Mouse (Mus musculus): ENCODE results near the gene Zbtb16. TPM values are rescaled to one million over a fixed set of nuclear protein-coding genes. Genes with fewer than 3 reads are reported as not detected.

Zbtb16 gene
- polyA plus RNA-seq, 1 experiment, result 1.2 TPM

DNA sequence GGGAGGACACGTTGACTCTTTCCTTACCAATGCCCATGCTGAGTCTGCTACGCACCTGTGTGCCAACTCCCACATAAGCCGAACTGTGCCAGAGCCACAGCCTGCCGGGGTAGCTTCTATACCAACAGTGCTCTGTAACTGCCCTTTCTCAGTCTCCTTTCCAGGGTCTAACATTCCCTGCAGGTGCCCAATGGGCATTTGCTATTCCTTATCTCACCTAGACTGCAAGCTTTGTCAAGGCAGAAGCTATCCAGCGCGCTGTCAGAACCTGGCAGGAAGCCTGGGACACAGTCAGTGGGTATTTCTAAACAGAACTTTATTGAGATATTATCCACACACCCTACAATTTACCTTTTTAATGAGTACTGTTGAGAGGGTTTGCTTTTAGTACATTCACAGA is 82.1 kb downstream of the Zbtb16 start:
- DNase-seq (ENCODE audit: low read depth, low spot score), result no peak
- 40% methylated on average over 6 of the region's 6 CpGs for WGBS

DNA sequence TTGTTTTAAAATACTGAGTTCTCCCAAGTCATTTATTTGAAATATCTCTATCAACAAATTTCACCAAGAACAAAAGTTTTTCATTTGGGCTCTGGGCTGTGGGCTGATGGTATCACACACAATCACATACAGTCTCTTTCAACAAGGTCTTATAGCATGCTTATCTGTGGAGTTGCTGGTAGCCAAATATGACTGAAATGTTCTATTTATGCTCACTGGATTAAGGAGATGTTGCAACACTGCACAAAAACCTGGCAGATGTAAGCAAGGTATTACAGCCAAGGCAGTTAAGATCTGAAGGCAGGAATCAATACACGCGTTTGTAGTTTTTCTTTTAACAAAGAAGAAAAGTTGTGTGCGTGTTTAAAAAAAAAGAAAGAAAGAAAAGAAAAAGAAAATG is 84.1 kb downstream of the Zbtb16 start:
- WGBS, result 68% methylated on average over 3 of the region's 3 CpGs
- no peak for DNase-seq (ENCODE audit: low read depth, low spot score)

DNA sequence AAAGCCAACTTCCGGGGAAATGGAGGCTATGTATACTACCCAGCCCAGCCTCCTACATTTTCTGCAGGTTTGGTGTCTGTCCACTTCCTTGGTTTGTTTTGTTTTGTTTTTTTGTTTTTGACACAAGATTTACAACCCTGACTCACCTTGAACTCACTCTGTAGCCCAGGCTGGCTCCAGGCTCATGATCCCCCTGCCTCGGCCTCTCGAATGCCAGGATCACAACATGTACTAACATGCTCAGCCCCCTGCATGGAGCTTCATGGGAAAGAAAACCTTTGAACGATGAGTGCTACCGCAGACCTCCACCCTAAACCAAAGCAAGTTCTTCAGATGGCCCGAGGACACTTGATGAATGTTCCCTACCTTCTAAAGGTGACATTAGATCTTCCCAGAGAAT is 86.4 kb downstream of the Zbtb16 start:
- no peak for DNase-seq (ENCODE audit: low read depth, low spot score)
- WGBS, result 94% methylated on average over 6 of the region's 6 CpGs

DNA sequence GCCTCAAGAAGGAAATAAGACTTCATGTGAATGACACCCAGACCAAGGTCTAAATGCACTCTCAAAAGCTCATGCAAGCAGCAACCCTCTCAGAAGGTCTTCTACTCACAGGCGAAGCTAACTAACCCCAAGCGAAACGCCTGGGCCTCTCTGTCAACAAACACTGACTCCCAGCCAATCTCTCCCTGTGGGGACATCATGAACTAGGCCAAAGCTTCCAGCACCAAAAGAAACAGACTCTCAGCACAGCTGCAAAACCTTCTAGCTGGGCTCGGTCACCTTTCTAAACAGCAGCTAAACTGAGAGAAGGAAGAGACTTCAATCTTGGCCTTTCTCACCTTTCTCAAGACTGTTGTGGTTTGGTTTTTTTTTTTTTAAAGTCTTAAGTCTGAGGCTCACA is 86.9 kb downstream of the Zbtb16 start:
- DNase-seq (ENCODE audit: low read depth, low spot score), result no peak
- 68% methylated on average over 4 of the region's 4 CpGs for WGBS

DNA sequence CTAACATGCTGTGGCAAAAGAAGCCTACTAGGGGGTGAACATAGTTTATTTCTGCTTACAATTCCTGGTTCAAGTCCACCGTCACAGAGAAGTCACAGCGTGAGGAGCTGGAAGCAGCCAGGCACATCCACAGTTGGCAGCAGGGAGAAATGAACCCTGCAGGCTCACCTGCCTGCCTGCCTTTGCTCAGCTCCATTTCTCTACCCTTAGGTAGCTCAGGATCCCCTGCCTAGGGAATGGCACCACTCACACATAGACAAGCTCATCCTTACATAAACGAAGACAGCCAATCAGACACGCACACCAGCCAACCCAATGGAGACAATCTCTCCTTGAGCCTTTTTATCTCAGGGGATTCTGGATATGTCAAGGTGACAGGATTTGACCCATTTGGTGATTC is 87.3 kb downstream of the Zbtb16 start:
- WGBS, result 93% methylated on average over 4 of the region's 4 CpGs
- no peak for DNase-seq (ENCODE audit: low read depth, low spot score)

DNA sequence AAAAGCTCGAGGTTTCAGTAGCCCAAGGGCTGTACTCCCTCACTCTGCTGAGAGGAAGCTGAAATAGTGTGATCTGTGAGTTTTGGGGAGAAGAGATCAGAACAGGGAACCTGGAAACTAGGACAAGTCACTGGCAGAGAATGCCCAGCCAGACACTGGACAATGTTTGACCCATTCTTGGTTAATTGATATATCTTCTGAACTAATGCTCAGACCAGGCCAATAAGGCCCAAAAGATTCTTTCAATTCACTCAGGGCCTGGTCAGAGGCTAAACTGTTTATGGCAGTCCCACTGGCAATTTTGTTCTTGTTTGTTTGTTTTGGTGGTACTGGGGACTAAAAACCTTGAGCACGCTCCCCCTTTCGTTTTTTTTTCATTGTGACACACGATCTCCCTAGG is 87.8 kb downstream of the Zbtb16 start:
- no peak for DNase-seq (ENCODE audit: low read depth, low spot score)
- 78% methylated on average over 4 of the region's 4 CpGs for WGBS

DNA sequence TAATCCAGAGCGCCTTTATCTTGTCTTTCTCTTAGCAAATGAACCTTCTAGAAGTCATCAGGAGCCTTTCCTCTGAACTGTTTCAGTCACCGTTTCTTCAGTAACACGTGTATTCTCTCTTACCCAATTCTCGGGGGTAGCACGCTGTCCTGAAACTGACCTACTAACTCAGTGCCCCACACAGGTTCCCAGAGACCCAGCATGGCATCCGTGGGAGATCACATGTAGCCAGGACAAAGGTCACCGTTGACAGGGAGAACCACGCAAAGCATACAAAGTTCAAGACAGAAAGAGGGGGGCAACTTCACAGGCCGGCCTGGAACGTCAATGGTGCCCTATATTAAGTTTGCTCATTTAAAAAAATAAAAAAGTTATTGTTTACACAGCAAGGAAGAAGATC is 89.5 kb downstream of the Zbtb16 start:
- WGBS, result 88% methylated on average over 10 of the region's 10 CpGs
- DNase-seq (ENCODE audit: low read depth, low spot score), result no peak

DNA sequence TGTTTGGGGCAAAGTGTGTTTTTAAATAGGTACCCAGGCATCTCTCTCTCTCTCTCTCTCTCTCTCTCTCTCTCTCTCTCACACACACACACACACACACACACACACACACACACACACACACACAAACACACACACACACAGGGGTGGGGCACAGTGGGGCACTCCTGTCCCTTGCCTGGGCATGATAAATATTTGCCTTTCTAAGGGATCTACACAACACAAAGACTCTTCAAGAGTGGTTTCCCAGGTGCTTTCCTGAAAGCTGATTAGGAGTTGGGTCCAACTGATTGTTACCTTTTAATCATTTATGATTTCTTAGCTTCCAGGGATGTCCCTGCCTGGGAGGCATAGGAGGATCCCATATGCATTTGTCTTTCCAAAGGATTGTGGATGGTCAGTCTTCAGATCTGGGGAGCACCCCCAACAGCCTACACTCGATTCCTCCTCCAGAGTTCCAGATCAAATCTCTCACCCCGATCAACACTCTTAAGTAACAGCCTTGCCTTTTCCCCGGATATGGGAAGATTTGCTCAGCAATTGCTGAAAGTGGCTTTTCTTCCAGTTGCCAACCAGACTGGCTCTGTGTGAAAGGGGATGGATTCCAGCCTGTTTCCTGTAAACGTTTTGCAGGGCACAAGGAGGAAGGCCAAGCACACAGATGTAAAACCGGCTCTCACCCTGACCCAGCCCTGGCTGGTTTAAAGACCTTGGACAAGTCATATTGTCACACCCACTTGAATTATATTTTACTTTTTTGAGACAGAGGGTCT is 90.5 kb downstream of the Zbtb16 start:
- 34% methylated on average over 5 of the region's 5 CpGs for WGBS
- DNase-seq (ENCODE audit: low read depth, low spot score), result no peak

DNA sequence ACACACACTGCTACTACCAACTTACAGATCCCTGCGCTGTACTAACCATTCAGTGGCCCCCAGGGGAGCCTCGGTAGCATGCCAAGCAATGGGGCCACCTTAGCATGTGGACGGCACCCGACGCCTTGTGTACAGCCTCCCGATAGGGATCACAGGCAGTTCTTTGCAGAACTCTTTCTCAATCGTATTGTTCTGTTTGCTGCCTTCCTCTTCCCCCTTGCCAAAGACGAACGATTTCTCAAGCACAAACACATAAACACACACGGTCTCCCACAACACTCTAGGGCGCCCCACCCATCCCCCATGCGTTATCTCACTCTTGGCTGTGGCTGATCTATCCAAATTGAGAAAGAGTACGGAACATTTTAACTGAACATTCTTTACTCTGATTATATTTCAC is 91.1 kb downstream of the Zbtb16 start:
- 31% methylated on average over 13 of the region's 13 CpGs for WGBS
- DNase-seq (ENCODE audit: low read depth, low spot score), result no peak

DNA sequence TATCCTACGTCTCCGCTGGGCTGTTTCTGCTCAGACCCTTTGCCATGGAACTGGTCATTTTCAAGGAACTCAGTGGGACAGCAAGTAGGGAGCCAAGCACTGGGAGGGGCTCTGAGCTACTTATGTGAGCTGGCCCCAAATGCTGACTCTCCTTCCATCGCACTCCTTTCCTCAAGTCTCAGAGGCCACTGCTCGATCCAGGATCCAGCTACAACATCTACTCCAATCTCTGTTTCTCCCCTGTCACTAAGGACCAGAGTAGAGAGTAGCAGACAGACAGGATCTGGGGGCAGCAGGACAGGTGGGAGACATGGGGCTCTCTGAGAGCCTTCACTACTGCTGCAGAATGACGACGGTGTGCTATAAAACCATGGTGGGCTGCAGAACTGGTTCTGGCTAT is 91.6 kb downstream of the Zbtb16 start:
- WGBS, result 73% methylated on average over 6 of the region's 6 CpGs
- no peak for DNase-seq (ENCODE audit: low read depth, low spot score)

DNA sequence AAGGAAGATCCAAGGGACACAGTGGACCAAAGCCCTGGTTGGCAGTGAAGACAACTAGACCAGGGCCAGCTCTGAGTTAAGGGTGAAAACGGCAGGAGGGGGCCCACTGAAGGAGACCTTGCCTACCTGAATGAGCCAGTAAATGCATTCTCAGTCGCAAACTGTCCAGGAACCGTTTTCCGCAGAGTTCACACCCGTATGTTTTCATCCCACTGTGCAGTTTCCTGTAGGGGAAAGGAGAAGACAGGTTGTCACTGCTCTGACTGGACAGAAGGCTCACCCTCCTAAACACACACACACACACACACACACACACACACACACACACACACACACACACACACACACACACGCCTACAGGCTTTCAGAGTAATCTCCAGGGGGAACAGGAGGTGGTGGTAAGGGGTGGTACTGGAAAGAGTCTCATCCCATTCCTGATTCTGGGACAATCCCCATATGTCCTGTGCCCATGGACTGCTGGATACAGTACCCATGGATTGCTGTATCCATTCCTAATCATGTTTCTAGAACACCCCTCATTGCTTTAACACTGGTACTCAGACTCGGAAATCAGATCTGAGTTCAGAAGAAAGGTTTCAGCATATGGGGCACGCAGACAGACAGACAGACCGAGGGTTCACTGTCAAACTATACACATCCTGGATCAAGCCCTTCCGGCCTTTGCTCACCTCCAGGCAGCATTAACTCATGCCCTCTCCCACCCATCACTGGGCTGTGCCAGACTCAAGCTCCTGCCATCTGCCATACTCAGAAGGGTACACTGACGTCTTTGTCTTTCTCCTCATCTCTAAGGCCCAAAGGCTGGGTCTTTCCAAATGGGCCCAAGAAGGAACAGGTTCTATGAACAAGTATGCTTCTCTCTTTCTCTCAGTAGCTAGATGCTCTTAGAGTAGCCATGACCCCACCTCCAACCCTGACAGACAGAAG is 92.4 kb downstream of the Zbtb16 start:
- DNase-seq (ENCODE audit: low read depth, low spot score), result no peak
- 82% methylated on average over 11 of the region's 11 CpGs for WGBS

DNA sequence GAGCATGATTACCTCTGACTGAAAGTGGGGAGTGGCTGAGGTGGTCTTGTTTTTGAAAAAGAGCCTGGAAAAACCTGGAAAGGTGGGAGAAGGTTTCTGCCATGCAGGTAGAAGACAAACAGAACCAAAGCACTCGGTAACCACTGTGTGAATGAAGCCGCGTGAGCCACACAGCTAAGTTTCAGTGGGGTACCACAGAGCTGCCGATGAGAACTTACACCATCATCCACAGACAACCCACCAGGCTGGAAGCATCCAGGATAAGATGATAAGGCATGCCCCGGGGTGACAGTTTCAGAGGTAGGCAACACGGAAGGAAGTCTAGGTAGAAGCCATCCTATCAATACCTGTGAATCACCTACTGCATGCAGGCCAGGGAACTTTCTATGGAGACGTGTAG is 93.9 kb downstream of the Zbtb16 start:
- no peak for DNase-seq (ENCODE audit: low read depth, low spot score)
- WGBS, result 95% methylated on average over 7 of the region's 7 CpGs

DNA sequence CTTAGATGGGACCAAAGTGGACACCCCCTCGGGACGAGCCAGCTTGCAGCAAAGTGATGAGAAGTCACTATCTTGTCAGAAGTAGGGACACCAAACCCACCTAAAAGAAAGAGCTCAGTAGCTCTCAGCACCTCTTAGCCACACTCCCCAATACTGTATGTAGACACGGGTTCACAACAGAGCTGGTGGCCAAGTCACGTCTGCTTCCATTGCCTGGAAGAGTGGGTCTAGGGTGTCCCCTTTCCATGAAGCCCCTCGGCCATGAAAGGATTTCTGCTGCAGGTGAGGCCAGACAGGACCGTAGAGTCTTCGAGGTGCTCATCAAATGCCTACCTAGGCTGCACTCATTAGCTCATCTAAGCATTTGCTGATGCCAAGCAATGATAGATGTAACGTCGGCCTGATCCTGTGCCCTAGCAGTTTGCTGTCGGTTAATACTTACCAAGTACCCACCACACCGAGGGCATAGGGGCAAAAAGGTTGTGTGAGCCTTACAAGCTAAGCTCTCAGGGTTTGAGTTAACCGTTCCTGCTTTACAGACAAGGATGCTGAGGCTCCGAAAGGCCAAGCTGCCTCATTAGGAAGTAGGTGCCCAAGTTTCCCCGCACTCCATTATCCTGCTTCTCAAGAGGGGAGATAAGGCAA is 94.5 kb downstream of the Zbtb16 start:
- WGBS, result 95% methylated on average over 14 of the region's 14 CpGs
- no peak for DNase-seq (ENCODE audit: low read depth, low spot score)

DNA sequence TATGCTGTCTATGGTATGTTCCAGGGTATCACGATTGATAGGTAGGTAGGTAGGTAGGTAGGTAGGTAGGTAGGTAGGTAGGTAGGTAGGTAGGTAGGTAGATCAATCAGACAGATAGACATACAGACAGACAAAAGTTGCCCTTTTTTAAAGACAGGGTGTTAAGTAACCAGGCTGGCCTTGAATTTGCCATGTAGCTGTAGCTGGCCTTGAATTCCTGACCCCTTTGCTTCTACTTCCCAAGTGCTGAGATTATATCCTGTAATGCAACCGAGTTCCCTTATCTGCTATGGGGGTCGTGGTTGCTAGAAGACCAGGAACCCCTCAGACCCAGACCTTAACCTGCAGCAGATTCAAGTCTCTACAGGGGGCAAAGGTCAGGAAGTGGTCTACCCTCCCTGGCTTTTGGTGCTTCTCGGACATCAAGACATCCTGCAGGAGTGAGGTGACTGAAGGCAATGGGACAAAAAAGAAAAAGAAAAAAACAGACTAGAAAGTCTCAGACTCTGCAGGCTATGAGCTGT is 95.2 kb downstream of the Zbtb16 start:
- WGBS, result 44% methylated on average over 4 of the region's 4 CpGs
- no peak for DNase-seq (ENCODE audit: low read depth, low spot score)

DNA sequence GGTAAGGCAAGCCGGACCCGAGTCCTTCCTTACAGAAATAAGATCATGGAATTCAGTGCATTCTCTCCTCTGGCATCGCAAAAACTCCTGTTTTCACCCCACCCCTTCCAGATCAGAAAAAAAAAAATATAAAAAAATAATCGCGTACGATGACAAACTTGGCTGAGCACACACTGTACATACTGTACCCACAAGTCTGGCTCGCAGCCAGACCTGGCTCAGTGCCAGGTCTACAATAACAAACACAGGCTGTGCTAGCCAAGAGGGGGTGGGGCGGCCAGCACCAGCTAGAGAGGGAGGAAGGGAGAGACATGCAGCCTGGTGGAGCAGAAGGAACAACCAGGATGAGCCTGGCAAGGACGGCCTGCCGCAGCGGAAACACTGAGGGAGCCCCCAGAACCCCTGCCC is 95.9 kb downstream of the Zbtb16 start:
- DNase-seq (ENCODE audit: low read depth, low spot score), result peak; percentile 94
- WGBS, result 2% methylated on average over 11 of the region's 11 CpGs

DNA sequence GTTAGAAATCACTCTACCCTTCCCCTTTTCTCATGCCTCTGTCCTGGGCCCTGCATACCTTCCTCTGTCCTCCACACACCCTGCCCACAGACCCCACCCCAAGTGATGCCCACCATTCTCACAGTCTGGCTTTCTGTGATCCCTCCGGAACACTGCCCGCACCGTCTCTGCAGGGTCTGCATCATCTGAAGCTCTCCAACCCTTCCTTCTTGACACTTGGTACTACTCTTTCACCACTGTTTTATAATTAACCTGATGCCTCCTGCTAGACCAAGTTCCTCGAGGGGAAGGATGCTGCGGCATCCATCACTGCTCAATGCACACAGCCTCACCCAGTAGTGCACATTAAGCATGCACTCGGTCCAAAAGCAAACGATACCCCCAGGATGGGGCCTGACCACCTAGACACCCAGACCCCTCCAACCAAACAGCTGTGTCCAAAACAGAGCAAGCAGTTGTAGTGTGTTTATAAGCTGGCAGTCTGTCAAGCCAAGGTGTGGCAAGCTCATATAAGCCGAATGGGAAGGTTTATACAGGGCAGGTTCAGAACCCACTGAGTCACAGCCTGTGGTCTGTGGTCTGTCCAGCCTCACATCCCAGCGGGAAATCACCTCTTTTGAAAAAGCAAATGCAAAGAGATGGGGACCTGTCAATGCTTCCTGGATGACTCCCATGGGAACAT is 97.1 kb downstream of the Zbtb16 start:
- 53% methylated on average over 9 of the region's 9 CpGs for WGBS
- no peak for DNase-seq (ENCODE audit: low read depth, low spot score)

DNA sequence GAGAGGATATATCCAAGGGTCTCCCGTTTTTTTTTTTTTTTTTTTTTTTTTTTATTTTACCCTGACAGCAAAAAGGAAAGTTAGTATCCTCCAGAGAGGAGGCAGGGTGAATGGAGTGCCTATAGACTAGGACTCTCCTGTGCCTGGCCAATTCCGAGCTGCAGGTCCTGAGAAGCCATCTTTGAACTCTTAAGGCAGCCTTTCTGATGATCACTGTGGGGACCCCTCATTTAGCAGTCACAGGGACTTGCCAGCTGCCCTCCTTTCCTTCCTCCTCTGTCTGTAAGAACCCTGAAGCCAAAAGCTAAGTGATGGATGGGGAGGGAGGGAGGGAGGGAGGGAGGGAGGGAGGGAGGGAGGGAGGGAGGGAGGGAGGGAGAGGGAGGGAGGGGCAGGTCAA is 98.1 kb downstream of the Zbtb16 start:
- no peak for DNase-seq (ENCODE audit: low read depth, low spot score)
- WGBS, result 36% methylated on average over 2 of the region's 2 CpGs

DNA sequence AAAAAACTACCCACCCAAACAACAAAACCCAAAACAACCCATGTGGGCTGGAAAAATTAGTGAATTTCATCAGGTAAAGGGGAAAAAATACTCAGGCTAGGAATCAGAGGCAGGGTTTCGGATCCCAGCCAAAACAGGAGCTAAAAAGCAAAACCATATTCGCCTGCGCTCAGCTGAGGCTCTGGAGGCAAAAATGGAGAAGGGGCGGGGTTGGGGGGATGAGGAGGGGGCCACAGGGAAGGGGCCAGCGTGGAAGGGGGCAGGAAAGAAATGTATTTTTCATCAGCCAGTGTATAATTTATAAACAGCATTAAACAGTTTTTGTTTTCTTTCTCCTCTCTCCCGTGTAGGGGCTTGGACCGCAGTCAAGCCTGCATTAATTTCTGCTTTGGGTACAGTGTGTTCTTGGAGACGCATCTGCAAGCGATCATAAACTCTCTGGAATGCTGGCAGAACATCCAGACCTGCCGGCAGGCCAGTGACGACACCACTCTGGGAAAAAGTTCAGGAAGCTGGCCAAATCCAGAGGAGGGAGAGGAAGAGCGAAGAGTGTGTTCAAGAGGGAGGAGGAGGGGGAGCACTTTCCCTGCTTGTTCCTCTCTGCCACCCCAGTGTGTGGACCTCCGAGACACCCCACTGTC is 98.7 kb downstream of the Zbtb16 start:
- no peak for DNase-seq (ENCODE audit: low read depth, low spot score)
- 22% methylated on average over 13 of the region's 13 CpGs for WGBS
